Mouse (Mus musculus) myocyte (in vitro differentiated cells): ENCODE results near the gene Rhoh.

Source experiments
- CEBPB ChIP-seq: IDR thresholded peaks from 2 replicates; pipeline ENCODE4 v1.6.1; 2011; ENCODE audit warnings: mild to moderate bottlenecking, moderate library complexity; ENCODE audit not compliant: poor library complexity, insufficient read depth, severe bottlenecking
- E2F4 ChIP-seq: IDR thresholded peaks from one replicate; pipeline ENCODE4 v1.6.1; 2011; ENCODE audit warnings: mild to moderate bottlenecking, control low read depth, moderate library complexity; ENCODE audit not compliant: insufficient read depth
- MAX ChIP-seq: IDR thresholded peaks from one replicate; pipeline ENCODE4 v1.6.1; 2011; ENCODE audit warnings: low read depth, mild to moderate bottlenecking, control low read depth
- MYOD1 ChIP-seq, 3 experiments: IDR thresholded peaks; one replicate each; pipeline ENCODE4 v1.6.1; 2011; ENCODE audit warnings: control low read depth in 2 of 3, low read depth in 2 of 3, mild to moderate bottlenecking in 2 of 3, moderate library complexity in 1 of 3; ENCODE audit not compliant: insufficient read length in 2 of 3, control insufficient read depth in 1 of 3
- MYOG ChIP-seq, 3 experiments: IDR thresholded peaks; one replicate each; pipeline ENCODE4 v1.6.1; 2011; ENCODE audit warnings: control low read depth in 2 of 3, low read depth in 2 of 3, mild to moderate bottlenecking in 2 of 3; ENCODE audit not compliant: insufficient read length in 2 of 3, control insufficient read depth in 1 of 3, insufficient read depth in 1 of 3
- POLR2A ChIP-seq: IDR thresholded peaks from one replicate; pipeline ENCODE4 v1.6.1; 2011; ENCODE audit warnings: low read depth, mild to moderate bottlenecking, control low read depth, moderate library complexity; ENCODE audit not compliant: insufficient read length
- POLR2AphosphoS2 ChIP-seq: IDR thresholded peaks from one replicate; pipeline ENCODE4 v1.6.1; 2011; ENCODE audit warnings: low read depth, control low read depth; ENCODE audit not compliant: insufficient read length
- REST ChIP-seq: IDR thresholded peaks from one replicate; pipeline ENCODE4 v1.6.1; 2011; ENCODE audit warnings: mild to moderate bottlenecking, control low read depth, moderate library complexity; ENCODE audit not compliant: insufficient read depth, insufficient read length
- SRF ChIP-seq: IDR thresholded peaks from one replicate; pipeline ENCODE4 v1.6.1; 2011; ENCODE audit warnings: low read depth; ENCODE audit not compliant: control insufficient read depth, insufficient read length
- TCF12 ChIP-seq: IDR thresholded peaks from one replicate; pipeline ENCODE4 v1.6.1; 2011; ENCODE audit warnings: mild to moderate bottlenecking, control low read depth; ENCODE audit not compliant: poor library complexity, insufficient read depth, severe bottlenecking
- TCF3 ChIP-seq: IDR thresholded peaks from one replicate; pipeline ENCODE4 v1.6.1; 2011; ENCODE audit warnings: low read depth, control low read depth; ENCODE audit not compliant: insufficient read length
- USF1 ChIP-seq: IDR thresholded peaks from one replicate; pipeline ENCODE4 v1.6.1; 2011; ENCODE audit warnings: low read depth, mild to moderate bottlenecking, control low read depth, moderate library complexity

- TF ChIP-seq POLR2A (no peak), E2F4 (no peak), USF1 (no peak), TCF12 (no peak), TCF3 (no peak), CEBPB (no peak), MYOG (IDR thresholded peaks at IDR 0.05; ENCODE audit: control insufficient read depth in 1 of 3, insufficient read depth in 1 of 3, insufficient read length in 2 of 3, low read depth in 2 of 3) (no peak), MYOD1 (IDR thresholded peaks at IDR 0.05; ENCODE audit: control insufficient read depth in 1 of 3, insufficient read length in 2 of 3, low read depth in 2 of 3) (no peak), REST (no peak), SRF (no peak), POLR2AphosphoS2 (no peak), MAX (no peak)
Measured at GRCm38 (mm10) chr5:65863349-65863749, 2.3 kb downstream of the Rhoh start.
